Mouse (Mus musculus) erythroblast, embryonic 14.5 days (primary cell): Measurements from ENCODE around the gene Arvcf.

ENCODE experiments used
- GATA1 ChIP-seq: IDR thresholded peaks from 2 replicates; pipeline ENCODE4 v1.6.1; 2012; ENCODE audit warnings: low read length, inconsistent platforms, mixed read lengths
- TAL1 ChIP-seq: IDR thresholded peaks from 3 replicates; pipeline ENCODE4 v1.6.1; 2012; ENCODE audit warnings: low read length, inconsistent platforms, mixed read lengths

DNA sequence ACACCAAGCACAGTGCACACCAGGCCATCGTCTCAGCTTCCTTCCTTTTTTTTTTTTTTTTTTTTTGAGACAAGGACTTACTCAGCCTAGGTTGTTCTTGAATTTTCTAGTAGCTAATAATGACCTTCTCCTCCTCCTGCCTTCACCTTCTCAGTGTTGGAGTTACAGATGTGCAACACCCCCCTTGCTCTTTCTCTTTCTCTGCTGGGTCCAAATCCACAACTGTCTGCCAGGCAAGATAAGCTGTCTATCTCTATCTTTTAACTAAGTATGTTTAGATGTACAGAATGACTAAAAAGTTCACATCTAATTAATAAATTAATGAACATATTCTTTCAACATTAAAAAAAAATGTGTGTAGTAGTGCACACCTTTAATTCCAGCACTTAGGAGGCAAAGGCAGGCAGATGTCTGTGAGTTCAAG is 71.6 kb downstream of the Arvcf start:
- TF ChIP-seq GATA1 (no peak), TAL1 (no peak)
